Mouse (Mus musculus) cerebral cortex, adult 2 months (tissue): ENCODE measurements around the gene Stub1.

Source experiments
- WGBS: fragments of 180-500 bp; shearing (Covaris S2); methylation state at CpG from one replicate; pipeline ENCODE4 v1.1.7; 2018; 5-methylcytosine and 5-hydroxymethylcytosine counted together

Stub1 gene

DNA sequence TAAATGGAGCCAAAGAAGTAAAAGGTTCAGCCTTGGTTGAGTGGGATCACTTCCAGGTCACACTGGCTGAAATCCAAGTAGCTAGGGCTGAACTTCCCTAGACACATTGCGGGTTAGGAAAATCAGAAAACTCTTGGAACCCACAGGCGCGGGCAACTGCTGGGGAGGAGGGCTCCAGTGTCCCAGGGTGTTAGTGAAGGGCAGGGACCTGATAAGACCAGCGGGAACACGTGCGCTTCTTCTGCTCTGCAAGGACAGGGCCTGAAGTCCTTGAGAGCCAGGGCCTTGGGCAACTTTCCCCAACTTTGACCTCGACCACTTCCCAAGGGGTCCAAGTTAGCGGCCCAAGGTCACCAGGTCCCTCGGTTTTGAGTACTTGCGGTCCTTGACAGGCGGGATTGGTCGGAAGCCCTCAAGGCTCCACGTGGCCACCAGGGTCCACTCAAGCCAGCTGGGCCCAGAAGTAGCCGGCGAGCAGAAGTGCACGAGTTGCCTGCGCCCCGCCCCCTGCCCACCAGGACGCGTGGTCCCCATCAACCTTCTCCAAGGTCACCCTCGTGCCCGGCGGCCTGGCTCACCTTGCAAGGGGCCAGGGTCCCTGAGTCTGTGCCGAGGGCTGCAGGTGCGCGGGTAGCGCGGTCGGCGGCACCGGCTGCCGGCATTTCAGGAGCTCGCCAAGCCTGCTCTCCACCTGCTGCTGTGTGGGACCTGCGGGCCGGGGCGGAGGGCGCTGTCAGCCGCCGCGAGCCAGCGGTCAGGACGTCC lies 34.8 kb upstream of the Stub1 start:
- WGBS, result under 1% methylated on average over 42 of the region's 42 CpGs

DNA sequence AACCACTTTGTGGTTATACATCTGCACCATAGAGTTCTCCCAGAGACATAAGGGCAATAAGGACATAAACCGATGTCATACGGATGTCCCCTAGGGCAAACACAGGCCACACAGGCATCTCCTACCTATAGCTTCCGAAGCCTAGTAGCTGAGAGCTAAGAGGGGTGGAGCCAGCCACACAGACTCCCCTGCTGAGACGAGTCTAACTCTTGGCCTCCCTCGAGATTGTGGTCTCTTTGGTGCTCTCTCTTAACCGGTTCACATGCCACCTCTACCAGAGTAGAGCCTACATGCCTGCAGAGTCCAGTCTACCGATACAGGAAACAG lies 34.3 kb upstream of the Stub1 start:
- 12% methylated on average over 7 of the region's 7 CpGs for WGBS

DNA sequence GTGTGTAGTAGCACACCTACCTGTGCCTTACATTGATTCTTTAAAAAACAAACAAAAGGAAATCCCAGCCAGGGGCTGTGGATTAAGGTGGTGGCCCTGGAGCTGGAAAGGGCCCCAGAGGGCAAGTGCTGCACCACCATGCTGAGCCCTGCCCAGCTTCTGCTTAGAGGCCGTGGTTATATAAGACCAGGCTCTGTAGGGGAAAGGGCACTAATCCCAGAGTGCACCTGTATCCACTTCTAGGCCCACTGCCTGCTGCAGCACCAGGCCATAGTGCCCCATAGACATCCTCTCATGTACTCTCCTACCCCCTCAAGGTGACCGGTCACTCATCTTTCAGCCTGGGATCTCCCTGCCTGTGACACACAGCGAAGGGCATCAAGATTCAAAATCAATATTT lies 33.0 kb upstream of the Stub1 start:
- WGBS, result 92% methylated on average over 3 of the region's 3 CpGs

DNA sequence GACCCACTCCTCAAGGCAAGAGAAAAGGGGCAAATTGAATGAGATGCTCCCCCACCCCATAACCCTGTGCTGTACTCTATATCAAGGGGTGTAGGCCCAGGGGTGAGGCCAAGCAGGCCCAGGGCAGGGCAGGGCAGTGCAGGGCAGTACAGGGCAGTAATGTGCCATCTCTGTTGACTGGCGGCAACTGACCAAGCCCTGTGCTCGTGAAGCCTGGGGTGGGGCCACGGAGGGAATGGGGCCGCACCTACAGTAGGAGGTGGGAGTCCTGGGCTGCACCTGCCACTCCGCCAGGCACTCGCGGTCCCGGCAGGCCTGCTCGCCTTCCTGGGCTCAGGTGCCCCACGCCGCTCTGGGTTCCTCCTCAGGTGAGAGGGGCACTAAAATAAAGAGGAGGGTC lies 32.1 kb upstream of the Stub1 start:
- WGBS, result 92% methylated on average over 11 of the region's 11 CpGs

DNA sequence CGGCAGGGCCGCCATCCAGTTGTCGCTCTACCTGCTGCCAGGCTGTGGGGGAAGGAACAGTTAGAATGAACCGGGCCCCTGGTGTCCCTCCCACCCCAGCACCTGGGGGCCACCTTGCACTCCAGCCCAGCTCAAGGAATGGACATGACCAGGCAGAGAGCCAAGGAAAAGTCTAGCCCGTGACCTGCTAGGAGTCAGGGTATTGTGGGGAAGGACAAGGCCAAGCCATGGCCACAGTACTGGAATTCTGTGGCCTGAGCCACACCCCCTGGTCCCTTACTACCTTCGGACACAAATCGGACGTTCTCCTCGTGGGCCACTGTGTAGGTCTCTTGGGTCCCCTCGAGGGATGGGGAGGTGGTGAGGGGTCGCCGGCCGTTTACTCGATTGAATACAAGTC lies 31.1 kb upstream of the Stub1 start:
- WGBS, result 91% methylated on average over 14 of the region's 14 CpGs

DNA sequence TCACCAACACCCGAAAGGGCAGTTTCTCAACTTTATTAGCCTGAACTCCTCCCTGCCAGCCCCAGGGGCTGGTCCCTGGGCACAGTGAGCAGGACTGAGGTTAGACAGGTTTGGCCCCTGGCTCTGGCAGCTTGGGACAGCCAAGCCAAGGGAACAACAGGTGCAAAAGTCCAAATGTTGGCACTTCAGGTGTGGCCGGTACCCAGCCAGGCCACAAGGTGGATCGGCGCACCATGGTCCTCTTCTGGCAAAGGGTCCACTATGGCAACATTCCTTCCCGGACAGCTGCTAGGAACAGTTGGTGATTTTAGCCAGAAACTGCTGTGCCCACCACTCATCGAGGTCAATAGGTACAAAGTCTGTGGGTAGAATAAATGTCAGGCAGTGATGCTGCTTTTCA lies 30.5 kb upstream of the Stub1 start:
- 90% methylated on average over 6 of the region's 6 CpGs for whole genome bisulfite sequencing

DNA sequence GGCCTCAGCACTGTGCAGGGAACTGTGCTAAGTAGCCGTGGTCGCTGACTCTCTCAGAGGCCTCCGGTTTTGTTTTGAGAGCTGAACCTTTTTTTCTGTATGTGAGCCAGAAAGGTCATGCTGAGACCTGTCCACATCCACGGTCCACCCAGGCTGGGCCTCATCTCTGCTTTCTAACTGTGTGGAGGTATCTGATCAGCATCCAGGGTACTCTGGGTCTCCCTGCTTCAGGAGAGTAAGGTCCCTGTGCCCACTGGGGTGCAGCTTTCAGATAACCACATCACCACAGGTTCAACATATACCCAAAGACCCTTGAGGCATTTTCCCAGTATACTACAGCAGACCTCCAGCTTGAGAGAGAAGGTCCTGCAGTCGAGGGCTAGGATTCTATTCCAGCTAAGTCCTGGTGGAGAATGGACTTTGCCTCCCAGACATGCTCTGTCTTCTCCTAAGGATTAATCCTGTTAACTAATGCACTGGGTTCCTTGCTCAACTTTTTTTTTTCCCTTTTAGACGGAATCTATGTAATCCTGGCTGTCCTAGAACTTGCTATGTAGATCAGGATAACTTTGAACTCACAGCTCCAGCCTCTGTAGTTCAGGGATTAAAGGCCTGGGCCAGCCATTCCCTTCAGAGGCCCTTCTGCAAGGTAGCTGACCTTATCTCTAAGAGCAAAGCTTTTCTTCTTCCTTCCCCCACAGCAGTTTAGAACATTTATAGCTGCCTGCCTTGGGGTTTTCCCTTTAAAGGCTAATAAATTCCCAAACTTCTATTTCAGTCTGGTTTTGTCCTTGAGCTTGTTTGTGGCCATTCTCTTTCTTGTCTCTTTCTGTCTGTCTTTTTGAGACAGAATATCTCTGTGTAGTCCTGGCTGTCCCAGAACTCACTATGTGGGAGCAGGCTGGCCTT lies 28.8 kb upstream of the Stub1 start:
- 8% methylated on average over 6 of the region's 6 CpGs for WGBS

GRCm38 (mm10) chr17:25860832-25861703 lies 27.9 kb upstream of the Stub1 start, which contains the start of gene Wdr90:
Gene Wdr90 (minus strand): TSS chr17:25861501.
- 2% methylated on average over 65 of the region's 65 CpGs for WGBS

- 91% methylated on average over 6 of the region's 6 CpGs for WGBS
These were observed 27.0 kb upstream of the Stub1 start for GRCm38 (mm10) chr17:25860229-25860628.

GRCm38 (mm10) chr17:25844396-25844901 lies 11.2 kb upstream of the Stub1 start, which contains the start of gene Rhot2:
Gene Rhot2 (minus strand): TSS chr17:25844851.
- under 1% methylated on average over 21 of the region's 21 CpGs for WGBS

- WGBS, result 1% methylated on average over 38 of the region's 38 CpGs
These were observed 10.6 kb upstream of the Stub1 start for GRCm38 (mm10) chr17:25843636-25844395.

GRCm38 (mm10) chr17:25843122-25843521 lies 9.9 kb upstream of the Stub1 start:
- WGBS, result 88% methylated on average over 4 of the region's 4 CpGs

DNA sequence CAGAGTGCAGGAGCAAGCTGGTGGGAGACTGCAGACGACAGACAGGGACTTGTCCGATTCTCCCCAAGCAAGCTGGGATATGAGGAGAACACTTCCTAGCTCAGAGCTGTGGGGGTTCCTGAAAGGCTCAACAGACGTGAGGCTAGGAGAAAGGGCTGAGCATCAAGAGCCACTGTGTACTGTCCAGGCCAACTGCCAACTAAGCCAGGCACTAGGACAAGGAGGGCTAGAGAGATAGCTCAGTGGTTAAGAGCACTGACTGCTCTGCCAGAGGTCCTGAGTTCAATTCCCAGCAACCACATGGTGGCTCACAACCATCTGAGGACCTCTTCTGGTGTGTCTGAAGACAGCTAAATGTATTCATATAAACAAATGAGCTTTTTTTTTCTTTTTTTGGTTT lies 9.3 kb upstream of the Stub1 start:
- 56% methylated on average over 3 of the region's 3 CpGs for WGBS

GRCm38 (mm10) chr17:25841117-25841880 lies 8.1 kb upstream of the Stub1 start, which contains the start of gene Gm20683:
Gene Gm20683 (minus strand): TSS chr17:25841763.
- WGBS, result 91% methylated on average over 22 of the region's 22 CpGs

- 96% methylated on average over 6 of the region's 6 CpGs for WGBS
These were observed 7.3 kb upstream of the Stub1 start for GRCm38 (mm10) chr17:25840519-25840918.

DNA sequence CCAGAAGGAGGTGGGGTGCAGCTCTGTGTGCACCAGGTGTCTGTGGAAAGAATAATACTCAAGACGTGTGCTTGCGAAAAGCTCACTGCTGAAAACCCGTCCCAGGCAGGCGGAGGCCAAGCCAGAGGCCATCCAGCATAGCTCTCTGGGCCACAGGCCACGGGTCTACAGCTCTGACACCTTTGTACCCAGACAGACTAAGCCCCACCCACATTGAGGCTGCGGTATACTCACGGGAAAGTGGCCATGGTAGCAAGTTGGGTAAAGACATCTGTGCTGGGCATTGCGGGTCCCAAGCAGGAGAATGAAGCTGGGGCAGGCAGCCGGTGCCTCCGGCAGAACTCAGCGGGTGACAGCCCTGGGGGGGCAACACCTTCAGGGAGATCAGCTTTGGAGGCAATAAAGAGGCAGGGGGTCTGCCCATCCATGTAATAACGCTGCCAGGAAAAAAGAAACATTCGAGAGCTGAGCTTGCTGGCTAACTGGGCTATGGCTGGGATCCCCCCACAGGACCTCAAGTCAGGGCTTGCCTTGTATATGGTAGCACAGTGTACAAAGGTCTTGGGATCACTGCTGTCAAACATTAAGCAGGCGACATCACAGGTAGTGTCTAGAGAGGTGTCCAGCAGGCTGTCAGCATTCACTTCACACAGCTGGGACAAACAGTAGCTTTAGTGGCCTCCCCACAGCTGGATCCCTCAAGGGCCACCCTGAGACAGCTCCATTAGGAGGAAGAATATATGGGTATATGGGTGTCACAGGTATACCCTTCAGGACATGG lies 6.4 kb upstream of the Stub1 start:
- 77% methylated on average over 14 of the region's 14 CpGs for WGBS

DNA sequence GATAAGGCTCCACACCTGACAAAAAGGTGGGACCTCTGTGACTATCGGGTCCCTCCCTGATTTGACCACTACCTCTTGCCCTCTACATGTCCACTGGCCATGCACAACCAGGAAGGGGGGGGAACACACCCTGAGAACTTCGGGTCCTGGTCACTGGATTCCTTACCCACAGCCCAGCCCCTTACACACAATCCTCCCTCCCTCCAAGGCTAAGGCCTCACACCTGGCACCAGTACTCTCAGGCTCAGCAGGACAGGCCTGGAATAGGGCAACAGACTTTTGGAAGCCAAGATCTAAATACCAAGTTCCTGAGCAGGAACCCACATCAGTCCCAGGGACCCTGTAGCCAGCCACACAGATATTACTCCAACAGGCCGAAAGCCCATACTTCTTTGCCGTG lies 5.7 kb upstream of the Stub1 start:
- WGBS, result 84% methylated on average over 4 of the region's 4 CpGs

GRCm38 (mm10) chr17:25837533-25837932 lies 4.3 kb upstream of the Stub1 start:
- WGBS, result 22% methylated on average over 3 of the region's 3 CpGs

DNA sequence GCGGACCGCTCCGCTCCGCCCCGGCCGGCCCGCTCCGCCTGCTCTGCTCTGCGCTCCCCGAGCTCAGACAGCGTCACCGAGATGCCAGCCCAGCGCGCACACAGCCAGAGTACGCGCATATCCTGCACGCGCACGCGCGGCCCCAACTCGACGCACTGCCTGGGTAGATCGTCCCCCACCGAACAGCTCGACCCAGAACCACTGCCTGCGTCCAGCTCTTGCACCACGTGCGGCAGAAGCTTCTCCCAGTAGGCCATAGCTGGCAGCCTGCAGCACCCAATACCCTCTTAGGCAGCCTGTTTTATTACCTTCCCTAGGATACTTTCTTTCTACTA lies 3.8 kb upstream of the Stub1 start, which contains the start of gene Rhbdl1:
Rhbdl1 (minus strand) TSS at position 220 of the 335 bp plus-strand sequence.
- 3% methylated on average over 29 of the region's 29 CpGs for WGBS
